Mouse (Mus musculus) mouse embryonic stem cell (cell line): ENCODE measurements around the gene Cpt1b.
"Not testable (repeated sequence)": the region's sequence is repeated elsewhere in the genome, so short reads cannot be mapped to it uniquely, and the experiment has no call there.

ENCODE experiments used
- in situ Hi-C, 2 experiments: fragments of 300-500 bp; cut with MboI; formaldehyde crosslinking; loops; 1 replicate in 1 of 2; 3 replicates in 1 of 2; pipeline ENCODE4 v1.14.3; 2019 to 2020; ENCODE audit warnings: low sequenced_read_pairs in 2 of 2, low pct_unique_long_range_greater_than_20kb in 1 of 2, mixed read lengths in 1 of 2; ENCODE audit not compliant: unreplicated experiment in 1 of 2

Gene Cpt1b

DNA sequence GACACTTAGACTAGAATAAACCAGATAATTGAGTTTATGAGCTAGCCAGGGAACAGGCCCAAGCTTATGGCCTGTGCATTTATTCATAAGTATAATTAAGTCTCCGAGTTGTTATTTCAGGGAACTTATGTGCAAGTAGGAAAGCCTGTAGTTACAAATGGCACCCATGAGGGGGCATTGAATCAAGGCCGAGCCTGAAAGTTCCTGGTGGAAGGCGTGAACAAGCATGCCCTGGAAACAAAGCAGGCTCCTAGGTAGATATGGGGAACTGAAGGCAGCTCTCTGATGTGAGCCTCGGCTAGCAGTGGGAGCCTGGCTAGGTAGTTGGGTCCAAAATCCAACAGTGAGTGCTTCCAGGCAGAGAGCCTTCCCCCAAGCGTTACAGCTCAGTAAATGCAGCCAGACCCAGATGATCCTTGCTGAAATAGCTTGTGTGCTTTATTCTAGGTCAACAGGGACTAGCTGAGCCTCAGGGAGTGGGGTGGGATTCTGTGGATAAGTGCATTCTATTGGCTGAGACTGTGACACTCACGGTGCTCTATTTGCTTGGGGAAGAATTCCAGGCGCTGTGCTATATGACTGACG is 16.9 kb upstream of the Cpt1b start:
- in situ Hi-C loops: no loop called here

DNA sequence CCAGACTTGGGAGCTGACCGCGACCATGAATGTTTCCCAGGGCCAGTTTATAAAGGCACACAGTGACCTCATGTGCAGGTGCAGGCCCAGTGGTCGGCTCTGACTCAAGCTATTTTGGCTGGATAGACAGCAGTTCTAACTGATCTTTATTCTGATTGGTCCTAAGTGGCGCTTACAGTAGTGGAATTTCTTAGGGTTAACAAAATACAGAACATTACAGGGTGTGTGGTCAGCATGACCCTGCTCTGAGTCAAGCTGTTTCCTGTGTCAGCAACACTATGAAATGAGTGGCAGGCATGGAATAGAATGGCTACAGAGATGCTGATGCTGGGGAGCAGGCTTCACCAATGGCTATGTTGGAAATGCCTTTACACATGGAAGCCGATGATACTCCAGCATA is 10.2 kb upstream of the Cpt1b start:
- in situ Hi-C loops: no loop called here

DNA sequence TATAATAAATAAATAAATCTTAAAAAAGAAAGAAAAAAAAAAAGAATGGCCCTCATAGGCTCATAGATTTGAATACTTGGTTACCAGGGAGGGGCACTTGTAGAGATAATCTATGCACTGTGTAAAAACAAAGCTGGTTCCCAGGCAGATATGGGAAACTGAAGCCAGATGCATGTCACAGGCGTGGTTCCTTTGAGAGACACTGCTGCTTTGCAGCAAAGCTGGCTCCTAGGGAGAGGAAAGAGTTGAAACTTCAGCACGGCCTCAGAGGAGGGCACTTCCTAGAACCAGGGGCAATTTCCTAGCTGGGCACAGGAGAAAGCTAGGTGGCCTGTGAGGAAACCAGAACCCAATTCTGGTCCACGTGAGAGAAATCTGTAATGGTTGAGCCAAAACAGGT is 8.5 kb upstream of the Cpt1b start:
- in situ Hi-C loops: no loop called here

DNA sequence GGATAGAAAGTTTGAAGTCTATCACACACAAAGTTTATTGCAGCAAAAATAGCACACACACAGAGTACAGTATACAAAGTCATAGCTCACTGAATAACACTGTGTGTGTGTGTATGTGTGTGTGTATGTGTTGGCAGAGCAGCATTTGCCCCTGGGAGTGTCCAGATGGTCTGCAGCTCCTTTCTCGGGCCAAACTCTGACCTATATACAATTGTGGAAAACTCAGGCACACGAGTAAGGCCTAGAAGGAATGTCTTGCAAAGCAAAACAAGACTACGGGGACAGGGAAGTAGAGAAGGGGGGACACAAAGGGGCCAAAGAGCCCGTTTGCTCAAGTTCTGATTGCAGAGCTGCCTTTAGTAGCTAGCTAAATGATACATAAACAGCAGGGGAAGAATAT is 7.3 kb upstream of the Cpt1b start:
- in situ Hi-C loops: no loop called here

DNA sequence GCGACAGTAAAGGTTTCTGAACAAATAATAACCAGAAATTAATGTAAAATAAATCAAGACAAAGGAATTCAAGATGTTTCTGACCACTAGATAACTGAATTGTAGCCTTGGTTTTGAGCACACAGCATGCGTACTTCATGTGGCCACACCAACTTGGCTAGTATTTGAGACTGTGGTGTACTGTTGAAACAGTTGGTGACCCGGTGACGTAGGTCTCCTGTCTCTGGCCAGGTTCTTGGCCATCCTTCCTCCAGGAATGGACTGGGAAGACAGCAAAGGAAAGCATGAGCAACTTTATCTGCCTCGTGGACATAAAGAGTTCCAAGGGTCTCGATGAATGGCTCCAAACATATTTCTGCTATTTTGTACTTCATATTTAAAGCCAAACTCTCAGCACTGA is 6.1 kb upstream of the Cpt1b start:
- in situ Hi-C loops: no loop called here

DNA sequence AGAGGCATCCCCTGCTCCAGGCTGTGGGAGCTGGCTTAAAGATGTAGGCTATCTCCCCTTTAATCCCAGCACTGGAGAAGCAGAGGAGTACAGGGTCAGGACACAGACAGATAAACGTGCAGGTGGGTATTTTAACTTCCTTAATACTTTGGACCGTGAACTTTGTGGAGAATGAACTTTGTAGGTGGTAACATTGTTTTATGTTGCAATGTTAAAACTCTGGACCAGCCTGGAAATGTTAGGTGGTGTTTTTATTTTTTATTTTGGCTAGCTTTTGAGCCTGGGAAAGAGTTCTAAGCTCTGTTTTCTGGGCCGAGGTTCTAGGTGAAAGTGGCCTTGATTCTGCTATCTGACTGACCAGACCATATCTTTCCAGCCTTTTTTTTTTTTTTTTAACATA is 5.6 kb upstream of the Cpt1b start:
- in situ Hi-C loops: no loop called here

DNA sequence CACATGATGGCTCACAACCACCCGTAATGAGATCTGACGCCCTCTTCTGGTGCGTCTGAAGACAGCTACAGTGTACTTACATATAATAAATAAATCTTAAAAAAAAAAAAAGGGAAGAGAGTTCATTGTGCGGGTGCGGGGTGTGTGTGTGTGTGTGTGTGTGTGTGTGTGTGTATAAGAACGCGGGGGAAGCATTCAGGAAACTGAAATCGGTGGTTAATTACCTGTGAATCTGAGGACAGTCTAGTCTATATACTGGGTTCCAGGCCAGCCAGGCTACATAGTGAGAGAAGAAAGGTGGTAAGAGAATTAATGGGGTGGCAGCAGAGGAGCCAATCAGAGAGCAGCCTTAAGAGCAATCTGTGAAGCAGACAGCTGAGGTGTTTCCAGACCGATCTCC is 5.1 kb upstream of the Cpt1b start:
- in situ Hi-C loops: not testable (repeated sequence)

DNA sequence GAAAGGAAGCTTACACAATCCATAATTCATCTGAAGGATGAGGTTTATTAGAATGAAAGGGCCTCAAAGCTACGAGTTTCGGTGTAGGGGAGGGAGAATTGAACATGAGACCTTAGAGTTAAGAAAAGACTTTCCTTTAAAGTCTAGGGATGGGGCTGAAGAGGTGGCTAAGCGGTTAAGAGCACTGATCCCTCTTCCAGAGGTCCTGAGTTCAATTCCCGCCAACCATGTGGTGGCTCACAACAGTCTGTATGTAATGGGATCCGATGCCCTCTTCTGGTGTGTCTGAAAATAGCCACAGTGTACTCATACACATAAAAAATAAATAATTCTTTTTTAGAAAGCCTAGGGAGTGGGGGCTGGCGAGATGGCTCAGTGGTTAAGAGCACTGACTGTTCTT is 4.7 kb upstream of the Cpt1b start:
- in situ Hi-C loops: no loop called here

DNA sequence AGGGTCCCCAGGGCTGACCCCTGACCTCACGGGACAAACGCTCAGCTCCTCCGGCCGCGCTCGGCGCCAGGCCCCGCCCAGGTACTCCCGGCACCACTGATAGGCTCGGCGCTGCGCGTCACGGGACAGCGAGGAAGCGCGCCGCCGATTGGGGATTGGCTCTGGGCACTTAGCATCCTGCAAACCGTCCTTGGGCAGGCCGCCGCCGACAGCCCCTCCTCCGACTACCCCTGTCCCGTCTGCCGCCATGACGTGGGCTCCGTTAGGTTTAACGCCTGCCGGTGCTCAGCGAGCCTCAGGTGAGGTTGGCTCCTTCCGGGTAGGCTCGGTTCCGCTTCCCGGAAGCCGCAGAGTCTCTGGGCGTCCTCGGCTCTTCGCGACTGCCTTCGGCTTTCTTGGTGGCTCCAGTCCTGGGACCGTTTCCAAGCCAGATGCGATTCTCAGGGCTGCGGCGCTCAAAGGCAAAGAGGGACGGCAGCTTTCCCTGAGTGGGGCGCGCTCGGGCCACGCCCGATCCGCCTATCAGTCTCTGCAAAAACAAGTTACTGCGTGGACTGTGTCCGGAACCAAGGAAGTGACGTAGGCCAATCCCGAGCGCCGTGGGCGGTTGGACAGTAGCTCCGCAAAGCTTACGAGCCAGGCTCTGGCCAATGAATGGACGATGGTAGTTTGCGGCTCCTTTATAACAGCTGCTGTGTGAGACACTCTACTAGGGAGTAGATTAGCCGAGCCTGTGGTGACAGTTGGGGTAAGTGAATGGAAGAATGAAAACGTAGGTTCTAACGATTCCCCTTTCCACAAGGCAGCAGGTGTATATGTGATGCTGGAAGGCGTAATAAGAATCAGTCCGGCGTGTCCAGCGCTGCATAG is 3.9 kb upstream of the Cpt1b start, which contains the start of the genes C730034F03Rik, Gm44502 and Chkb:
TSS of gene C730034F03Rik (plus strand) at position 238 of the 870 bp plus-strand sequence.
TSS of gene Gm44502 (minus strand) at position 345 of the 870 bp plus-strand sequence.
TSS of gene Chkb (minus strand) at position 557 of the 870 bp plus-strand sequence.
- in situ Hi-C loops: no loop called here

DNA sequence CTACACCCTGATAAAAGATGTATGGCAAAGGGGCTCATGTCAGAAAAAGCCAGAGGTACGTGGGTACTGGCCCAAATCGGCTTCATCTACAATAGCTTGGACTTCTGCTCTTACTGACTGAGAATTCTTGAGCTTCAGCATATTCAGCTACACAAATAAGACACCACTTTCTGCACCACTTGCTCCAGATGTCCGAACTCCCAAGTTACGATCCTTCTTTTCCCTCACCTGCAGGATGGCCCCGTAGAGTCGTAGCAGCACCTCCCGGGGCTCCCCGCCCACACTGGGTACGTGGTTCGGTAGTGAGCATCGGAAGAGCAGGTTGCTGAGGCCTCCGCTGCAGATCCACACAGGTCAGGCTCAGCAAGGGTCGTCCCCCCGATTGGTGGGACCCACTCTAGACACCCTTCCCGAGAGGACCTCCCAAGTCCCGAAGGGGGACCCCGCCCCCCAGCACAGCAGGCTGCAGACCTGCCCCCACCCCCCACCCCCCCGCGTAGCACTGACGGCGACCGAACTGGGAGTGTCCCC is 3.2 kb upstream of the Cpt1b start:
- in situ Hi-C loops: no loop called here

DNA sequence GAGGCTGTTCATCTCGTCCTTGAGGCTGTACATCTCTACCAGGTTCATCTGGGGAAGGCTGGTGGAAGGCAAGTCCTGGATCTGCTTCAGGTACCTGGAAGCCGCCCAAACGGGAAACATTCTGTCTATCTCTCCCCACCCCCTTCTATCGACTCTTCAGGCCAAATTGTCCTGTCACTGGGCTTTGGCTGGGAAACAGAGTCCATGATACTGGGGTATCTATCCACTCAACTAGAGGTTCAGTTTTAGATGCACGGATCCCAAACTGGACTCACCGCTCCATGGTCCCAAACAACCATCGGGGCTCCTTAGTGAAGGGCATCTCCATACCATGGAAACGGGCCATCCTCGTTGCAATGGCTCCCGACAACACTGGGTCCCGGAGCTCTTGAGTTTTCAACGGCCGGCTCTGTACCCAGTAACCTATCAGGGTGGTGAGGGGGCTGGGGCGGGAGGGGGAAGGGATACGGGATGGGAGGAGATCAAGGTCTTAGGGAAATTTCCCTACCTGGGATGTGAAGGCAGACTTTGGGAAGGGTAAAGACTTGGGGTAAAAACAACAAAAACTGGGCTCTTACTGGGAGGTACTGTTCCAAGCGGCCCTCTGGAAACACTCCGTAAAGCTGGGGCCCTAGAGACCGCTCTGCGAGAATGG is 2.6 kb upstream of the Cpt1b start:
- in situ Hi-C loops: no loop called here

DNA sequence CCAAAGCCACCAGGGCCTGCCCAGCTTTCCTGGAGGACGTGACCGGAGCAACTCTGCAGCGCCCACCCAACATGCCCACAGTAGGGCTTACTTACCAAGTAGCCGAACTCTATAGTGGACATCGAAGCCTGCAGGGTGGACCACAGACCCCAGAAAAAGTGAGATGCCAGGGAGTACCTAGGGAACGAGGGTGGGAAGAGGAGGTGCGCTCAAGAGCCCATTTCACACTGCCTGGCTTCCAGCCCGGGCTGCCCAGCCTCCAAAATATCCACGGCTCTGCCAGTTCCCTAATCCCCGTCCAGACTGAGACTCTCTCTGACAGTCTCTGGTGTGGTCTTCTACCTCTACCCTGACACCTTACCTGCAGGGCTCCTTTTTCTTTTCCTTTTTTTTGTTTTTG is 1.1 kb upstream of the Cpt1b start:
- in situ Hi-C loops: no loop called here

DNA sequence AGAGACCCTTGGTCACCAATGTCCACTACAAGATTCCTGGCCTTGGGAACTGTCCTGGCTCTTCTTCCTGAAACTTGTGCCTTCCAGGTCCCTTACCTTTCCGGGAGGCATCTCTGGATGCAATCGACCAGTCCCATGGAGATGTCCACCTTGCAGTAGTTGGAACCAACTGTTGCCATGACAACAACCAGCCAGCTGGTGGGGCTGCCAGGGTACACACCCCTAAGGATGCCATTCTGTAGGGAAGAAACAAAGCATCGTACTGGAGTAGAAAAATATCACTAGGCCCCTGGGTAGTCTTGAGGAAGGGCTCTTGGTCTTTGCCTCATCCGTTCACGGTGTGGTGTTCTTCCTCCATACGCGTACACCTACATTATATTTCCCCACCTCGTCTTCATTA is 1.0 kb downstream of the Cpt1b start:
- in situ Hi-C loops: no loop called here

DNA sequence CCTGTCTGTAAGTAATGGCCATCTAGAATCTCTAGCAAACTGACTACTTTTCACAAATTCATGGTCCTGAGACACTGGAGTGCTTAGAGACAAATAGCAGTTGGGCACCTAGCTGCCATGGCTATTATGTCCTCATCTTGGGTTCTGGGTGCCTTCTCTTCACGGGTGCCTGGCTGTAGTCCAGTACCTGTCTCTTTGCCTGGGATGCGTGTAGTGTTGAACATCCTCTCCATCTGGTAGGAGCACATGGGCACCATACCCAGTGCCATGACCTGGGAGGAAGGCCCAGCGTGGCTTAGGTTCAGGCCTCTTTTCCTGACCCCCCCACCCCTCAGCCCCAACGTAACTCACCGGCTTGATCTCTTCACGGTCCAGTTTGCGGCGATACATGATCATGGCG is 3.7 kb downstream of the Cpt1b start:
- in situ Hi-C loops: no loop called here

DNA sequence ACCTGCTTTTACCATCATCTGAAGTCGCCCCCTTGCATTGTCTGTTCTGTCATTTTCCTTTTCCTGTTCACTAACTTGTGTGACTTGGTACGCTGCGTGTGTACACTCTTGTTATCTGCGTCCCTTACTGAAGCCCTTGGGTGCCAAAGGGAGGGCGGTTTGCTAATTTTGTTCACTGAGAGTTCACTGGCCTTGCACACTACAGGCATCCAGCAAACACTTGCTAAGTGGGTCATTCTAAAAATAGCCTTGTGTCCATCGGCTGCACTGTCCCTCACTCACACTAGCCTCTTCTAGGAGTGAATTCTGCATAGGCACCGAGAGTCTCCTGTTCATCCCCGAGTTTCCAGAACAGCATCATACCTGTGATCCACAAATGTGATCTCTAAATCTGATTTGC is 10.4 kb downstream of the Cpt1b start:
- in situ Hi-C loops: no loop called here

DNA sequence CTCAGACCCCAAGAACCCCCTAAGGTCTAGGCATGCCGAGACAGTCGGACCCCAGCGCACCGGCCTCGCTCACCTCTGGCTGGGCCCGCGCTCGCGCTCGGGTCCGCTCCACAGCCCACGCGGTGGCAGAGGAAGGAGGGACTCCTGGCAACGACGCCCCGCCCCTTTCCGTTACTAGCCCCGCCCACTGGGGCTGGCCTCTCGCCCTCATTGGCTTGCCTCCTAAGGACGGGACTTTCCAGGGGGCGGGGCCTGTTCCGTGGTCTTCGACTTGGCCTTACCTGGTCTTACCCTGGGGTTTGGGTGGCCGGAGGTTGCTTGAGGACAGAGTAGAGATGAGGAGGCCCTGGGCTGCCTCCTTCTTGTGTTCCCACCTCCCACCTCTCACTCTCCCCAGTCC is 15.5 kb downstream of the Cpt1b start, which contains the start of gene Syce3:
TSS of gene Syce3 (minus strand) at position 386 of the 400 bp plus-strand sequence.
- in situ Hi-C loops: no loop called here

DNA sequence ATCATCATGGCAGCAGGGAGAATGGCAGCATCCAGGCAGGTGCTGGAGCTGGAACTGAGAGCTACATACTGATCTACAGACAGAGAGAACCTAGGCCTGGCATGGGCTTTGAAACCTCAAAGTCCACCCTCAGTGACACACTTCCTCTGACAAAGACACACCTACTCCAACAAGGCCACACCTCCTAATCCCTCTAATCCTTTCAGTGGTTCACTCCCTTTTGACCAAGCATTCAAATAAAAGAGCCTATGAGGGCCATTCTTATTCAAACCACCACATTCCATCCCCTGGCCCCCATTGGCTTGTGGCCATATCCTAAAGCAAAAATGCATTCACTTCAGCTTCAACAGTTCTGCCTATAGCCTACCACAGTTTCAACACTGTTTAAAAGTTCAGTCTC is 19.0 kb downstream of the Cpt1b start:
- in situ Hi-C loops: no loop called here

DNA sequence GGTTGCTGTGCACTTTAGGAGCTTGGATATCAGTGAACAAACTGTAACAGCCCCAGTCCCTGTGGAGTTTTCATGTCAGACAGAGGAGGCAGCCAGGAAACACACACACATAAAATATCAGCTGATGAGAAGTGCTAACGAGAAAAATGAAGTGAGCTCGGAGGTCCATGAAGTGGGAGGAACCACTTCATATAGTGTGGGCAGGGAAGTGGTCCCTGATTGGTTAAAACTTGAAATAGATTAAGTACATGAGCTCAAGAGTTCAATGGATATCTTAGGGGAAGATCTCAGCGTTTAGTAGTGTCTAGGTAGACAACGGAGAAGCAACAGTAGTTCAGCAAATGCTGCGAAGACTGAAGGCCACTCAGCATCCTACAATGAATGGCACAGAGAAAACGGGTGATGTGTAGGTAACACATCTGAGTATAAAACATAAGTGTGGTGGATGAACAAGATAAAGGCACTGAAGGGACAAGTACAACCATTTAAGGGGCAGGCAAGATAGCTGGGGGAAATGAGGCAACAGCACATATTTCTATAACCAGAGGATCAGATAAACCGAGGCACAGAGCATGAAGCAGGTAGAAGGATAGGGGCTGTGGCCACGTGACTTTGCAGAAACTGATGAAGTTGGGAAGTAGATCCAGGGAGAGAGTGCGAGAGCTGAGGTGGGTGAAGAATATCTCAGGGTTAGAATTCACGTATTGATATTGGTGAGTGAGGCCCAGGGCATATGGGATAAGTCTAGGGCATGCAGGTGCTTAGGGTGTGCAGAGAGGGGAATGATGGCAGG is 20.6 kb downstream of the Cpt1b start:
- in situ Hi-C loops: no loop called here
